Mouse (Mus musculus) neural tube, embryonic 14.5 days (tissue): Measurements from ENCODE around the gene Lmx1b. TPM values are rescaled to one million over a fixed set of nuclear protein-coding genes. Genes with fewer than 3 reads are reported as not detected.

ENCODE experiments used
- ATAC-seq: fragments of 200-750 bp; cut with Nextera tagmentation; 2 replicates; pipeline ENCODE4 v1.8.0; 2017; ENCODE audit warnings: low read depth, mild to moderate bottlenecking, moderate TSS enrichment, moderate library complexity
- H3K27ac ChIP-seq: fragments of 300-500 bp; sonication (generic); 2 replicates; pipeline ENCODE4 v1.5.1; 2014; ENCODE audit warnings: low read depth, mild to moderate bottlenecking, control low read depth, low read length, moderate library complexity, mixed read lengths
- H3K27me3 ChIP-seq: fragments of 300-500 bp; sonication (generic); 2 replicates; pipeline ENCODE4 v1.6.1; 2014; ENCODE audit warnings: low read length; ENCODE audit not compliant: control insufficient read depth, insufficient read depth
- H3K36me3 ChIP-seq: fragments of 300-500 bp; sonication (generic); 2 replicates; pipeline ENCODE4 v1.6.1; 2014; ENCODE audit warnings: low read length, mixed read lengths; ENCODE audit not compliant: control insufficient read depth, insufficient read depth
- H3K4me1 ChIP-seq: fragments of 300-500 bp; sonication (generic); 2 replicates; pipeline ENCODE4 v1.6.1; 2014; ENCODE audit warnings: low read length; ENCODE audit not compliant: control insufficient read depth, insufficient read depth
- H3K4me2 ChIP-seq: fragments of 300-500 bp; sonication (generic); 2 replicates; pipeline ENCODE4 v1.6.1; 2014; ENCODE audit warnings: mild to moderate bottlenecking, low read depth, low read length, control low read depth
- H3K4me3 ChIP-seq: fragments of 300-500 bp; sonication (generic); 2 replicates; pipeline ENCODE4 v1.5.1; 2014; ENCODE audit warnings: low read depth, low read length, control low read depth, mixed read lengths
- H3K9ac ChIP-seq: fragments of 300-500 bp; sonication (generic); replicated peaks from 2 replicates; pipeline ENCODE4 v1.6.1; 2014; ENCODE audit warnings: low read depth, mild to moderate bottlenecking, control low read depth, low read length, mixed read lengths
- H3K9me3 ChIP-seq: fragments of 300-500 bp; sonication (generic); 2 replicates; pipeline ENCODE4 v1.6.1; 2016; ENCODE audit warnings: low read length; ENCODE audit not compliant: control insufficient read depth
- whole genome bisulfite sequencing: fragments of 180-500 bp; shearing (Covaris S2); extraction: QIAGEN DNeasy Blood & Tissue Kit; methylation state at CpG from one replicate; pipeline ENCODE4 v1.1.7; 2014; 5-methylcytosine and 5-hydroxymethylcytosine counted together
- polyA plus RNA-seq: library from polyadenylated mRNA; unstranded; fragments of >200 nt; fragmentation: Nextera tagmentation; extraction: Ambion mirVana; gene quantifications from 2 replicates; pipeline ENCODE4 v1.2.1, GENCODE M21; 2014

The Lmx1b gene
- polyA plus RNA-seq, 1 experiment from 2014 or later, result 16.3 TPM

DNA sequence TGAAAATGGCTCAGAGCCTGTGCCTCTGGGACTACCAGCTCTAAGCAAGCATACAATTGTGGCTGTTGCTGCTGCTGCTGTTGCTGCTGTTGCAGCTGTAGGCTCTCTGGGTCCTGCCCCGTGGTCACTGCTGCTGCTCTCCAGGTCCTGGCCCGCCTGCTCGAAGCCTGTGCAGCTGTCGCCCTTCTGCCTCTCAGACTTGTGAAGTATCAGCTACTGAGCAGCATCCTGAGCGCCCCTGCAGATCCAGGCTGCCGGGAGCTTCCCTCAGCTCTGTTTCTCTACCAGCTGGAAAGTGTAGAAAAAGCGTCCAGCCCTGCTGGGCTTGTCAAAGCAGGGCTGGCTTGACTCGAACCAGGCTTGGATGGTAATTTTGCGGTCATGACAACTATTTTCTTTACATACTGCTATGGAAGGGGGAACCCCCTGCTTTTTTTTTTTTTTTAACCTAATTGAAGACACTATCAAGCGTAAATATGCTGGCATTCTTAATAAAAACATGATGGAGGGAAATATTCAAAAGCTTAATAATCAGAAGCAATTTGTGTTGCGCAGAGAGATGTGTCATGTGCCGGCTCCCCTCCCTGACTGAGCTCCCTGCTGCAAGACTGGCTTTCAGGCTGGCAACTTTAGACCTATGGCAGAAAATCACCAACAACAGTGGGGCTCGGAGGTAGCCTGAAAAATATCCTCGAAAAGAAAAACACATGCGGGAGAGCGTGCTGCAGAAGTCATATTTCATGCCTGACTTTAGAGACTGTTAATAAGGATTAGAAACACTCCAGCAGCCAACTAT lies 13.9 kb downstream of the Lmx1b start:
- Histone ChIP-seq H3K4me1 (peaks cover 30% of the 10 kb centered on the region), H3K4me2 (peak overlapping the region; percentile 27; the same call in 1 of the 2 replicates)
- 13% methylated on average over 16 of the region's 16 CpGs for WGBS

DNA sequence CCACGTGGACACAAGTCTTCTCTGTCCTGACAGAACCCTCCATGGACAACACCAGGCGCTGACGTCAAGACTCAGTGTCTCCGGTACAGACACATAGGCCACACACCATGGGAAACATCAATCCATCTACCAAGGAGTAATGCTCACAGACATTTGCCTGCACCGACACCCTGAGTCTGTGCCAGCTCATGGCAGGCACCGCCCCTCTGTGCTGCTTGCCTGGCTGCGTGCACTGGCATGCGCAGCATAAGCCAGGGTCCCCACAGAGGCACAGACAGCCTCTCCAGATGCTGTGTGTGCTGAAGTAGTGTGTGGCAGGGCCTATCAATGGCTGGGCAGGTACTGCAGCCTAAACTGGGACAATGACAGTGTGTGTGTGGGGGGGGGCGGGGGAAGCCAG lies 22.6 kb downstream of the Lmx1b start:
- H3K27ac ChIP-seq, result peak overlapping the region; percentile 94
- H3K27me3 ChIP-seq, result peaks cover 5% of the 10 kb centered on the region; the same call in 1 of the 2 replicates
- no peak overlapping the region for H3K9ac ChIP-seq
- peak; percentile 49; the same call in 1 of the 2 replicates for ATAC-seq
- peaks cover 35% of the 10 kb centered on the region for H3K4me1 ChIP-seq
- peak overlapping the region; percentile 64; the same call in 1 of the 2 replicates for H3K4me2 ChIP-seq
- 39% methylated on average over 9 of the region's 9 CpGs for WGBS
- no peaks in the 10 kb centered on the region for H3K9me3 ChIP-seq
- H3K36me3 ChIP-seq, result no peaks in the 10 kb centered on the region
- no peak overlapping the region for H3K4me3 ChIP-seq

More for the DNA sequence above, 13.9 kb downstream of the Lmx1b start:
- peak overlapping the region; percentile 45 for H3K27ac ChIP-seq
- H3K9me3 ChIP-seq, result no peaks in the 10 kb centered on the region
- ATAC-seq, result no peak
- H3K27me3 ChIP-seq, result peaks cover 31% of the 10 kb centered on the region
- H3K4me3 ChIP-seq, result 0 out of 2 replicates have a peak overlapping the region, but pooled peaks have one; percentile 1
- H3K9ac ChIP-seq, result no peak overlapping the region
- no peaks in the 10 kb centered on the region for H3K36me3 ChIP-seq

DNA sequence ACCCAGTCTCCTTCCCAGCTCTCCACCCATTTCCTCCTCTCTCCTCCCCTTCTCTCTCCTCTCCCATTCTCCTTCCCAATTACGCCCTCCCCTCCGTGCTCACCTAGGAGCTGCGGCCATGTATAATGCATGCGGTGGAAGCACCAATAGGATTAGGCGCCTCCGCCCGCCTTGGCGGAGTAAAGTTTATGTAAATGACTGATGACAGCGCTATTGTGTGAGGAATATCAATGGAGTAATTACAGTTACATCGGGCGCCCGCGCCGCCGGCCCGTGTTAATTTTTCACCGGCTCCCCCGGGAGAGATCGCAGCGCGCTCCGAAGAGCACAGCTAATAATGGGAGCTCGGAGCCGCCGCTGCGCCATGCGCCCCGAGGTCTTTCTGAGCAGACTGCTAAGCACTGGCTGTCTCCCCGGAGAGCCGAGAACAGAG lies 23.9 kb downstream of the Lmx1b start:
- ATAC-seq, result peak; percentile 88
- peak overlapping the region; percentile 30 for H3K4me3 ChIP-seq
- peak overlapping the region; percentile 64 for H3K4me2 ChIP-seq
- peak overlapping the region; percentile 94 for H3K27ac ChIP-seq
- WGBS, result 0% methylated on average over 30 of the region's 30 CpGs
- H3K36me3 ChIP-seq, result no peaks in the 10 kb centered on the region
- H3K9ac ChIP-seq, result peak overlapping the region; percentile 58
- H3K27me3 ChIP-seq, result peaks cover 5% of the 10 kb centered on the region; the same call in 1 of the 2 replicates
- H3K9me3 ChIP-seq, result no peaks in the 10 kb centered on the region
- peaks cover 35% of the 10 kb centered on the region for H3K4me1 ChIP-seq

DNA sequence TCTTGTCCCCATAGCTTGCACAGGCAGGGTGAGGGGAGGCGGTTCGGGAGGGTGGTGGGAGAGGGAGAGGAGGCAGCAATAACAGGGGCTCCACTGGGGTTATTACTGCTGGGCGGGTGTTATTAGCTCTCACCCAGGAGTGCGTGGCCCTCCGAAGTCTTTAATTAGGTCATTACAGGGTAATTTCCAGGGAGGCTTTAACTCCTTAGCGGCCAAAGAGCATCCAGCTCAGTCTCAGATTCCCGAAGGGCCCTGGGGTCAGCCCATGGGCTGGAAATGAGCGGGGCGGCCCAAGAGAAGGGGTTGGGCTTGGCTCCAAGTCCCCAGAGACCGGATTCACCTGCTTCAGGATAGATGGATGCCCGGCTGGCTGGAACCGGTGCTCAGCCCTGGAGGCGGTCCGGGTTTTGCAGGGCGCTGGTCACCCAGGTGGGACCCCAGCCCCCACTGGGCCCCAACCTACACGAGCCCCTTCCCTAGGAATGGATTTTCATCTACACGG lies 24.4 kb downstream of the Lmx1b start:
- Histone ChIP-seq H3K4me1 (peaks cover 35% of the 10 kb centered on the region), H3K27ac (peak overlapping the region; percentile 94), H3K36me3 (no peaks in the 10 kb centered on the region), H3K4me2 (peak overlapping the region; percentile 64), H3K9me3 (no peaks in the 10 kb centered on the region), H3K27me3 (peaks cover 5% of the 10 kb centered on the region; the same call in 1 of the 2 replicates), H3K9ac (peak overlapping the region; percentile 58), H3K4me3 (peak overlapping the region; percentile 30)
- ATAC-seq, result peak; percentile 35
- WGBS, result 1% methylated on average over 17 of the region's 17 CpGs

DNA sequence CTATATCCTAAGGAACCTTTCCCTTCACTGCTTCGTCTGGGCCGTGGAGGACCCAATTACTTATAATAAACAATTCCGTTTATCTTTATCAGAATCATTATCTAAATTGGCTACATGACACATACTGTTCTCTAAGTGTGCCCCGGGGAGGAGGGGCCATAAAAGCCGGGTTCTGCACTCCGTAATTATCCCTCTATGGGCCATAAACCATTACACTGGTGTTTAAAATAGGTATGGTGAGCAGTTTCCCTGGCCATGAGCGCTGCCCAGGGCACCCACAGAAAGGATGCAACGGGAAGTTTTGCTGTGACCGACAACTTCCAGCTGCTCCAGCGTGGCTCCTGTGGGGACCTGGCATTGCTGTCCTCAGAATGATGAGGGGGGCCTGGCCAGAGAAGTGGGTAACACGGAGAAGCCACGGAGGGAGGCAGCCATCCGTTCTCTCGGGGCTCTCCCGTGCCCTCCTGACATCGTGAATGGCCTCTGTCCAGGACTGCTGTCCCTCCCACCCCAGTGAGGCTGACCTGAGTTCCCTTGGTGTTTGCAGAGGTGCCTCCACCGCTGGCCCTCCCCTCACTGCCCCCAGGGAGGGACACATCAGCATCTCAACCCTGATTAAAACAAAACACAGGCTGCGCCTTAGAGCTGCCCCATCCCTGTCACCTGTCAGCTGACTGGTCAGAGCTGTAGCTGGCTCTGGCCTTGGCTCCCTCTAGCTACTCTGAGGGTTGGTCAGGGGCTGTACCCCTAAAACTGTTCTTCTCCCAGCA lies 34.6 kb downstream of the Lmx1b start:
- H3K9me3 ChIP-seq, result no peaks in the 10 kb centered on the region
- peak overlapping the region; percentile 53 for H3K27ac ChIP-seq
- peak overlapping the region; percentile 6 for H3K4me2 ChIP-seq
- H3K9ac ChIP-seq, result peak overlapping the region; percentile 39
- H3K36me3 ChIP-seq, result no peaks in the 10 kb centered on the region
- peaks cover 3% of the 10 kb centered on the region; the same call in 1 of the 2 replicates for H3K27me3 ChIP-seq
- 4% methylated on average over 18 of the region's 18 CpGs for WGBS
- ATAC-seq, result peak; percentile 57
- H3K4me1 ChIP-seq, result peaks cover 36% of the 10 kb centered on the region
- H3K4me3 ChIP-seq, result no peak overlapping the region

DNA sequence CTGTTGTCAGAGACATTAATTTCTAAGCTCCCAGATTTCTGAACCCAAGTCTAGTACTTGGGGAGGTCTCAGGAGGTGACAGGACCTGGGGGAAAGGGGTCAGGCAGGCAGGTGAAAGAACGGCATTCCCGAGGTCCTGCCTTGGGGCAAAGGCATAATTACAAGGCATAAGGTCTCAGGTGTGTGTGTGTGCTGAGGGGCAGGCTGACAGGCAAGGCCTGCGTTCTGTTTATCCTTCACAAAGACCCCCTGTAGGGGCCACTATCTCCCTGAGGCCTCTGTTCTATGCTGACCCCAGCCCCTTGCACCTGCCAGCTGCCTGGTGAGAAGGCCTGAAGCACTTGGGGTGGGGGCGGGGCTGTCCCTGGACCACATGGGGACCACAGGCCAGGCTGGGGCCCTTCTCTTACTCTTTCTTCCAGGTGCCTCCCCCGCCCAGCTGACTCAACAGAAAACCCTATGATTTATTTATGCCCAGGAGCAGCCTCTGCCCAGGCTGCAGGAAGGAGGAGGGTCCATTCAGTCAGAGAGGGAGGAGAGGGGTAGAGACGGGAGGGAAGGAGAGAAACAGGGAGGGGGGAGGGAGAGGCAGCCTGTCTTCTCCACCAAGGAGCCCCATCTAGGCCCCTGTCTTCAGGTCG lies 35.3 kb downstream of the Lmx1b start:
- Histone ChIP-seq H3K9ac (no peak overlapping the region), H3K36me3 (no peaks in the 10 kb centered on the region), H3K4me1 (peaks cover 36% of the 10 kb centered on the region), H3K9me3 (no peaks in the 10 kb centered on the region), H3K27ac (peak overlapping the region; percentile 53), H3K4me2 (peak overlapping the region; percentile 6), H3K4me3 (no peak overlapping the region), H3K27me3 (peaks cover 3% of the 10 kb centered on the region; the same call in 1 of the 2 replicates)
- ATAC-seq, result peak; percentile 44
- 3% methylated on average over 7 of the region's 7 CpGs for WGBS

DNA sequence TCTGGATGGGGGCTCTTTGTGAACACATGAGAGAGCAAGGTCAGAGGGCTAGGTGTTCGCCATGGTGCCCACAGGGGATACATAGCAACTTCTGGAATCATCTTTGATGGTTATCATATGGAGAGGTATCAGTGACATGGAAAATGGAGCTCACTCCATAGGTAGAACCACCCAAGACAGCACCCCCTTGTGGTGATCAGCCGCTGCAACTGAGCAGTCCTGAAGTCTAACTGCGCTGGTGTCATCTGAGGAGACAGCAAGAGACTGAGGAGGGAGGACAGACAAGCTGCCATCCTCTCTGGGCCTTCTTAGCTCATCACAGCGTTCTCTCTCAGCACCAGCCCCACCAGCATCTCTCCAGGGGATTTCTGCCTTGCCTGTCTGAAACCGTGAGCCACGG lies 39.8 kb downstream of the Lmx1b start:
- WGBS, result 50% methylated on average over 6 of the region's 6 CpGs
- H3K9me3 ChIP-seq, result no peaks in the 10 kb centered on the region
- no peak for ATAC-seq
- no peak overlapping the region for H3K4me3 ChIP-seq
- no peak overlapping the region for H3K27ac ChIP-seq
- peaks cover 26% of the 10 kb centered on the region for H3K4me1 ChIP-seq
- H3K36me3 ChIP-seq, result no peaks in the 10 kb centered on the region
- H3K27me3 ChIP-seq, result no peaks in the 10 kb centered on the region; the same call in 1 of the 2 replicates
- H3K9ac ChIP-seq, result no peak overlapping the region
- no peak overlapping the region for H3K4me2 ChIP-seq

DNA sequence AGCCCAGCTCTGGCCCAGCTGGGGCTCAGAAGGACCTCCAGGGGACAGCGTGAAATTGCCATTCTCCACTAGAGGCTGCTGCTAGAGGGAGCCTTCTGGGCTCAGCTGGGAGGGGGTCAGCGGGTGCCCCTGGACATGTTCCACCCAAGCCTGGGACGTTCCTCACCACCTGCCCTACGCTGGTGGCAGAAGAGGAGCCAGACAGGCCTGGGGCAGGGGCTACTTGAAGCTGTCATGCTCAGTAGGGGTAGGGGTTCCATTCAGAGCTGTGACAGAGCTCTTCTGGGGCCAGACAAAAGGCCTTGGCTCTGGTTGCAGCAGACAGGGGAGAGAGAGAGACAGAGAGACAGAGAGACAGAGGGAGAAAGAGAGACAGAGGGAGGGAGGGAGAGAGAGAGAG lies 42.9 kb downstream of the Lmx1b start:
- Histone ChIP-seq H3K4me2 (no peak overlapping the region), H3K4me1 (peaks cover 28% of the 10 kb centered on the region)

More for the DNA sequence above, 42.9 kb downstream of the Lmx1b start:
- peak overlapping the region; percentile 12; the same call in 1 of the 2 replicates for H3K27ac ChIP-seq
- peak; percentile 45; the same call in 1 of the 2 replicates for ATAC-seq
- 33% methylated on average over 4 of the region's 4 CpGs for WGBS
- no peaks in the 10 kb centered on the region for H3K36me3 ChIP-seq
- H3K9me3 ChIP-seq, result no peaks in the 10 kb centered on the region
- no peak overlapping the region for H3K9ac ChIP-seq
- no peak overlapping the region for H3K4me3 ChIP-seq
- no peaks in the 10 kb centered on the region for H3K27me3 ChIP-seq
